Mouse (Mus musculus) large intestine, adult 2 months (tissue): ENCODE measurements around the gene Sash1. TPM values are rescaled to one million over a fixed set of nuclear protein-coding genes. Genes with fewer than 3 reads are reported as not detected.

Source experiments
- DNase-seq: peaks from one replicate; pipeline ENCODE4 v3.0.0-alpha.2; 2012; ENCODE audit warnings: low read depth, low spot score
- WGBS: fragments of 180-500 bp; shearing (Covaris S2); methylation state at CpG from one replicate; pipeline ENCODE4 v1.1.7; 2018; 5-methylcytosine and 5-hydroxymethylcytosine counted together
- polyA plus RNA-seq: library from polyadenylated mRNA; depleted of rRNA; stranded (reverse); fragments of >200 nt; gene quantifications from 2 replicates; pipeline ENCODE4 v1.2.3, GENCODE M21; 2012

Sash1 gene
- polyA plus RNA-seq, 1 experiment: 5.1 TPM

- no peak for DNase-seq
- 60% methylated on average over 8 of the region's 8 CpGs for WGBS
Measured at GRCm38 (mm10) chr10:8804292-8804691, 81.6 kb downstream of the Sash1 start.

GRCm38 (mm10) chr10:8801719-8802347, 84.0 kb downstream of the Sash1 start:
- WGBS: 89% methylated on average over 12 of the region's 12 CpGs
- no peak for DNase-seq

- WGBS: 57% methylated on average over 14 of the region's 14 CpGs
- no peak for DNase-seq
Measured at GRCm38 (mm10) chr10:8801139-8801613, 84.7 kb downstream of the Sash1 start.

GRCm38 (mm10) chr10:8797826-8798225, 88.0 kb downstream of the Sash1 start:
- WGBS: 50% methylated on average over 6 of the region's 6 CpGs
- DNase-seq: no peak

GRCm38 (mm10) chr10:8795336-8795735, 90.5 kb downstream of the Sash1 start:
- WGBS: 22% methylated on average over 7 of the region's 7 CpGs
- no peak for DNase-seq

GRCm38 (mm10) chr10:8792412-8792811, 93.5 kb downstream of the Sash1 start:
- 35% methylated on average over 5 of the region's 5 CpGs for WGBS
- DNase-seq: no peak

- DNase-seq: no peak
- WGBS: 96% methylated on average over 6 of the region's 6 CpGs
Measured at GRCm38 (mm10) chr10:8789096-8789495, 96.8 kb downstream of the Sash1 start.

GRCm38 (mm10) chr10:8787221-8787620, 98.6 kb downstream of the Sash1 start:
- no peak for DNase-seq
- 32% methylated on average over 2 of the region's 2 CpGs for WGBS

- 25% methylated on average over 11 of the region's 11 CpGs for WGBS
- DNase-seq: no peak
Measured at GRCm38 (mm10) chr10:8785451-8786145, 100.3 kb downstream of the Sash1 start.

- 49% methylated on average over 10 of the region's 10 CpGs for WGBS
- no peak for DNase-seq
Measured at GRCm38 (mm10) chr10:8781876-8782372, 103.9 kb downstream of the Sash1 start.

GRCm38 (mm10) chr10:8779842-8780241, 106.0 kb downstream of the Sash1 start:
- 88% methylated on average over 4 of the region's 4 CpGs for whole genome bisulfite sequencing

GRCm38 (mm10) chr10:8778845-8779244, 107.0 kb downstream of the Sash1 start:
- 95% methylated on average over 7 of the region's 7 CpGs for WGBS
- no peak for DNase-seq

More at GRCm38 (mm10) chr10:8779842-8780241, 106.0 kb downstream of the Sash1 start:
- no peak for DNase-seq

GRCm38 (mm10) chr10:8777552-8778253, 108.2 kb downstream of the Sash1 start:
- WGBS: 54% methylated on average over 12 of the region's 12 CpGs

GRCm38 (mm10) chr10:8776791-8777190, 109.1 kb downstream of the Sash1 start:
- DNase-seq: no peak
- 98% methylated on average over 2 of the region's 2 CpGs for WGBS

More at GRCm38 (mm10) chr10:8777552-8778253, 108.2 kb downstream of the Sash1 start:
- DNase-seq: no peak

- no peak for DNase-seq
- 75% methylated on average over 2 of the region's 2 CpGs for WGBS
Measured at GRCm38 (mm10) chr10:8775794-8776193, 110.1 kb downstream of the Sash1 start.

GRCm38 (mm10) chr10:8772464-8773209, 113.2 kb downstream of the Sash1 start:
- WGBS: 55% methylated on average over 4 of the region's 4 CpGs
- DNase-seq: no peak

GRCm38 (mm10) chr10:8770931-8771653, 114.8 kb downstream of the Sash1 start:
- DNase-seq: no peak
- WGBS: 95% methylated on average over 12 of the region's 12 CpGs

- WGBS: 71% methylated on average over 8 of the region's 8 CpGs
- no peak for DNase-seq
Measured at GRCm38 (mm10) chr10:8768654-8769053, 117.2 kb downstream of the Sash1 start.

GRCm38 (mm10) chr10:8767381-8767780, 118.5 kb downstream of the Sash1 start:
- no peak for DNase-seq
- 76% methylated on average over 5 of the region's 5 CpGs for WGBS
